Mouse (Mus musculus) left cerebral cortex, adult 9 months (tissue): Measurements from ENCODE around the gene Trim38.
"Not testable (repeated sequence)": the region's sequence is repeated elsewhere in the genome, so short reads cannot be mapped to it uniquely, and the experiment has no call there.

ENCODE experiments used
- DNase-seq, 2 experiments: peaks; one replicate each; pipeline ENCODE4 v3.0.0; 2022; ENCODE audit warnings: low spot score in 2 of 2

The Trim38 gene

DNA sequence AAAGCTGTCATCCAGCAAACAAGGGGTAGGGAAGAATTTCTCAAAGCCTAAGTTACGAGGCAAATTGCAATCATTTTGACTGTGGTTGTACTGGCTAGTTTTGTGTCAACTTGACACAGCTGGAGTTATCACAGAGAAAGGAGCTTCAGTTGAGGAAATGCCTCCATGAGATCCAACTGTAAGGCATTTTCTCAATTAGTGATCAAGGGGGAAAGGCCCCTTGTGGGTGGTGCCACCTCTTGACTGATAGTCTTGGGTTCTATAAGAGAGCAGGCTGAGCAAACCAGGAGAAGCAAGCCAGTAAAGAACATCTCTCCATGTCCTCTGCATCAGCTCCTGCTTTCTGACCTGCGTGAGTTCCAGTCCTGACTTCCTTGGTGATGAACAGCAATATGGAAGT is at the start of gene Trim38:
Trim38 (plus strand) TSS at position 301 of the 400 bp plus-strand sequence.
- DNase-seq = not testable (repeated sequence)

DNA sequence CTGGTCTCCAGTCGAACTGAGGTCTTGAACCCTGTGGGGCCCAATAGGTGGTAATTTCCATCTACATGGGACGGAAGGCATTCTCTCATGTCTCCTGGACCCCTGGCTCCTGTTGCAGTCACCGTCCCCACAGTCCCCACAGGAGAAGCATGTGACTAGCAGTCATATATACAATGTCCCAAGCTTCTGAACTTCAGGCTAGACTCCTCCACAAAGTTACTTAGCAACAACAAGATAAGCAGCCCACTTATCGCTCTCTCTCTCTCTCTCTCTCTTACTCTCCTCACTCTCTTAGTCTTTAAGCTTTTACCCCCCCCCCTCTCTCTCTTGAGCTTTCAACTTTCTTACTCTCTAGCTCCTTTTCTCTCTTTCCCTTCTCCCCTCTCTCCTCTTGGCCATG is 45.5 kb upstream of the Trim38 start:
- no peak for DNase-seq

DNA sequence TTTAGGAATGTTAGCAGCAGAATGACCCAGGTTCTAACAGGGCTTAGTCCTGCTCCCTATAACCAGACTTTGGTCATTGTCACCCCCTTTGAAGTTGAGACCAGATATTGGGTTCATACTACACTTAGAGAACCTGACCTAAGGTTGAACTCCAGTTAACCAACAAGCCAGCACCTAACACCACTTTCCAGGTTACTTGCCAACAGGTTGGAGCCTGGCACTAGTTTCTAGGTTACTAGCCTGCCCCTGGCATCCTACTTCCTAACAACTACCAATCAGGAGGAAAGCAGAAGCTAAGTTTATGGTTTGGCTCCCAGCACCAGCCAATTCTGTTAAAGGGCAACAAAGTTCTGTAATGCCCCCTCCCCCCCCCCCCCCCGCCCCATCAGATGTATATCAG is 44.5 kb upstream of the Trim38 start:
- no peak for DNase-seq

DNA sequence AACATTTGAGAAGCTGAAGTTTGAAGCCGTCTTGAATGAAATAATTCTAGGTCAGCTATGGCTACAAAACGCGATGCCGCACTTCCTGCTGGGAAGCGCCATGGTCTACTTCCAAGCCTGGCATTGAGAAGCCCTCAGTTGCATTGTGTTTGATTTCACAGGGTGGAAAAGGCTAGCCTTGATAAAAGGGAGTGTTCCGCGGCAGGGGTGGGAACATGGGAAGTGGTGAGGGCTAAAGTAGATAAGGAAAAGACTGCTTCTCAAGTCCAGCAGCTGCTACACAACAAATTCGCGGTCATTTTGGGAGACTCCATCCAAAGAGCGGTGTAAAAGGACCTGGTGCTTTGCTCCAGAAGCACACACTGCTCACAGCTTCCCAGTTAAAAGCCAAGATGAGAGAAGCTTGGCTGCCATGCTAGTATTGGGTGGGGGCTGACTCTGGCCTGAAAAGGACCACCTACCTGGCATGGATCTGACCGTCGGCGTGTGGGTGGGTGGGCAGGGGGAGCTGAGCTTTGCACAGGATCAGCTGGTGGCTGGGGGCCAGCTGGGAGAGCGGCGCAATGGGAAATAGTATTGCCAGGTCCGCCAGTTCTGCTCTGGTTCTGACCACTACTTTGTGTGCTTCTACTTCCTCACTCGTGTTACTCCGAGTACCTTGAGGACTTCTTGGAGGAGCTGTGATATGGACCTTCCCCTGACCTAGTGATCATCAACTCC is 41.1 kb upstream of the Trim38 start:
- no peak for DNase-seq

DNA sequence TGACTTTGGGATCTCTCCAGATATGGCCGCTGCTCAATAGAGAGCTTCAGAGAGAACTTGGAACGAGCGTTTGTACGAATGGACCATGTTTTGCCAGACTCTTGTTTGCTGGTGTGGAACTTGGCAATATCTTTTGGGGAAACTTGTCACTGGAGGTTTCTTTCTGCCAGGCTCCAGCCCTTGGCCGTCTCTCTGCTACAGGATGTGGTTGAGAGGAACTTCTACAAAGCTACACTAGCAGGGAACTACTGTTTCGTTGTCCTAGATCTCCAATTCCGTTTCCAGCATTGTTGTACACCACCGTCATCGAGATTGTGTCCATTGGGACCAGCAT is 40.6 kb upstream of the Trim38 start:
- DNase-seq = no peak

DNA sequence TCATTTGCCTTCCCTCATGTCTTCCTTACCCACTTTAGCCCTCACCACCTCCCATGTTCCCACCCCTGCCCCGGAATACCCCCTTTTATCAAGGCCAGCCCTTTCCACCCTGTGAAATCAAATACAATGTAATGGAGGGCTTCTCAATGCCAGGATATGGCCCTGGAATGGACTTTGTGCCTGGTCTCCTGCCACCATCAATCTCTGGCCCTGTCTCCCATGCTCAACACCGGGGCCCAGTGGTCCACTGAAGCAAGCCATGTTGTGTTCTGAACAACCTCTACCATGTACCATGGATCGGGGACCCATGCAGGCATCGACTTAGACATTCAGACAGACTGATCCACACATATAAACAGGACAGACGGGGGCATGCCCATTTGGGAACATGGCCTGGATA is 40.0 kb upstream of the Trim38 start:
- no peak for DNase-seq

DNA sequence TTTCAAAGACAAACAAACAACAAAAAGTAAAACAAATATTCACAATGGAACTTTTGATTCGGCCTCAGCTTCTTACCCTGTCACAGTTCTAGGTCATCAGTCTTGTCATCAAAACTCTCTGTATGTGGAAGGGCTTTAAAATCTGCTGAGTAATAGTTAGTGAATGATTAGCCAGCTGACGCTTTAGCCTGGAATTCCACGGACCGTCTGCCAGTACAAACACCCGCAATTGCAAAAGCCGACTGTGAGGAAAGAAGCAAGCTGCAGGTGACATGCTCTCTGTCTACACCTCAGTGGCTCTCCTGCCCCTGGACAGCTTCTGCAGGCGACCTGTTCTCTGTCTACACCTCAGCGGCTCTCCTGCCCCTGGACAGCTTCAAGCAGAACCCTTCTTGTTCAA is 39.2 kb upstream of the Trim38 start:
- DNase-seq = no peak

DNA sequence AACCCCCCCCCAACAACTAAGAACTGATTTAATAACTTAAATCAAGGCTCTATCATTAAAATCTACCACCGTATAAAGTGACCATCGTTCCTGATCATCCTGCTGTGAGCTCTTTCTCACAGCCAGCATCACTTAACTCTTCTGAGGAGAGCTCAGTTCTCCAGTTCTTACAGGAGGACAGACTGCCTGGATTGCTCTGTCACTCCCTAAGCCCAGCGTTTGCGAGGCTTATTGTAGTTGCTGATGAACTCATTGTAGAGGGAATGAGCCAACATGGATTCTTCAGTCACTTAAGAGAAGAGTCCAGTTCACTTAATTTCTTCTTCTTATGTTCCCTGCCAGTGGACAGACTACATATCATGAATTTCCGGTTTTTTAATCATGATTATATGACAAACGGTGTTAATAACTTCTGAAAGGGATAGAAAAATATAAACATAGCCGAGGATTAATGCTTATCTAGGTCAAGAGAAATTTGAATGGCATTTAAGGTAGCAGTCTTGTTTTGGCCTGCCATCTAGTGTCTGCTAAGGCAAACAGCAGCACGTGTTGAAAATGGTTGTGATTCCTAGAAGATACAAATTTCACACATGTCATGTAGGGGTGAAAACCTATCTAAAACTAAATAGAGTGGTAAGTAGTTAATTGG is 37.4 kb upstream of the Trim38 start:
- DNase-seq = peak in 1 of 2 experiments; percentile 38

DNA sequence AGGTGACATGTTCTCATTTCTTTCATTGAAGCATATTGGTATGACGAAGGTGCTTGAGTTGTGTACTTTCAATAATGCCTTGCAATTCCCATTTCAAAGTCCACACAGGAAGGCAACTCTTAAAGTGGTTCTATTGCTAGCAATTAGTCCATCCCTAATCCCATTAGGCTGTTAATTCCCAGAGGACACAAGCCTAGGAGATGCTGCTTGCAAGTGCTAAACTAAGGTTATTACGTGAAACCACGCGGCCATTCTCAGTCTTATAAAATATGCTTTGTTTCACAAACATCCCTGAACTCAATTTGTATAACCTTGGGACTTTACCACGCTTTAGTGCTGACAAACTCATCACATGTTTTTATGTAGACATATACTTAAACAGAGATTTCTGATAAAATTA is 32.6 kb upstream of the Trim38 start:
- DNase-seq = no peak

DNA sequence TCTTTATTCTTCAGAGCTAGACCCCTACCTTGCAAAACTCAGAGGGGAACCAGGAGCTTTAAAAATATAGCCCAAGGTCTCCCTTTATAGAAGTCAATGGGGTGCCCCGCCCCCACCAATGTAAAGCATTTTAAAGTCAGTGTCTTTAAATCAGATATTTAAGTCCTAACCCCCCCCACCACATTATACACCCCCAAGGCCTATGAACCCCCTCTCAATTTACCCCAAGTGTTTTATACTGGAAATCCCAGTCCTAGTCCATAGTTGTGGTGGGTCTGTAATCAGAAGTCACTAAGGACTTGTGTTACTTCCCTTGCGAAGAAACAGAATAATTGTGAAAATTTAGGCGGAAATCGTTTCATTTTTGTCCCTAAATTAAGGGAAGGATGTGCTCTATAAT is 31.7 kb upstream of the Trim38 start:
- no peak for DNase-seq

DNA sequence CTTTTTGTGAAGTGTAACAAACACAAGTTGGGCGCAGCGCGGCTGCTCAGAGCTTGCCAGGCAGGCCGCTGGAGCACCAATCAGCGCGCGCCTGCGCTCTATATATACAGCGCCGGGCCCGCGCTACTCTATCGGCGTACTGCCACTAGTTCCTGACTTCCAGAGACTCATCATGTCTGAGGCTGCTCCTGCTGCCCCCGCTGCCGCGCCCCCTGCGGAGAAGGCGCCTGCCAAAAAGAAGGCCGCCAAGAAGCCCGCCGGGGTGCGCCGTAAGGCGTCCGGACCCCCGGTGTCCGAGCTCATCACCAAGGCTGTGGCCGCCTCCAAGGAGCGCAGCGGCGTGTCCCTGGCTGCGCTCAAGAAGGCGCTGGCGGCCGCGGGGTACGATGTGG is 31.0 kb upstream of the Trim38 start, which contains the start of gene Hist1h1c:
Hist1h1c (plus strand) TSS at position 132 of the 392 bp plus-strand sequence.
- DNase-seq = peak in 1 of 2 experiments; percentile 91

DNA sequence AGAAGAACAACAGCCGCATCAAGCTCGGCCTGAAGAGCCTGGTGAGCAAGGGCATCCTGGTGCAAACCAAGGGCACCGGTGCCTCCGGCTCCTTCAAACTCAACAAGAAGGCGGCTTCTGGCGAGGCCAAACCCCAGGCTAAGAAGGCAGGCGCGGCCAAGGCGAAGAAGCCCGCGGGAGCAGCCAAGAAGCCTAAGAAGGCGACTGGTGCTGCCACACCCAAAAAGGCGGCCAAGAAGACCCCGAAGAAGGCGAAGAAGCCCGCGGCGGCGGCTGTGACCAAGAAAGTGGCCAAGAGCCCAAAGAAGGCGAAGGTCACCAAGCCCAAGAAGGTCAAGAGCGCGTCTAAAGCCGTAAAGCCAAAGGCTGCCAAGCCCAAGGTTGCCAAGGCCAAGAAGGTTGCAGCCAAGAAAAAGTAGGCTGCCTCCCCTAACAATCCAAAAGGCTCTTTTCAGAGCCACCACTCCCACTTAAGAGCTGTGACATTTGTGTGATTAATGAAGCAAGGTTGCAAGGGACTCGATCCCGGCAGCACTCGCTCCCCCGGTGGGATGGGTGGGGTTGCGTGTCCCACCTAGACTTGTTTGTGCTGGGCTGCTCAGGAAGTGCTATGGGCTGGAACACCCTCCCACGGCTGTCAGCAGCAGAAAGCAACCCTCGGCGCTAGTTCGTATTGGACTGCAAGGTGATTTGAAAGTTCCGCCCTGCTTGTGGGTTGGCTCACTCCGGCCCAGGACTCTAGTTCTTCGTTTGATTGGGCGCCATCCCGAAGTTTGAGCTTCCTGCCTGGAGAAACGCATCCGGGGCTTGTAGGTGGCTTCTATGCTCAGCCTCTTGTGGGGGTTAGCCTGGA is 30.4 kb upstream of the Trim38 start:
- DNase-seq = peak; percentile 93 to 97

DNA sequence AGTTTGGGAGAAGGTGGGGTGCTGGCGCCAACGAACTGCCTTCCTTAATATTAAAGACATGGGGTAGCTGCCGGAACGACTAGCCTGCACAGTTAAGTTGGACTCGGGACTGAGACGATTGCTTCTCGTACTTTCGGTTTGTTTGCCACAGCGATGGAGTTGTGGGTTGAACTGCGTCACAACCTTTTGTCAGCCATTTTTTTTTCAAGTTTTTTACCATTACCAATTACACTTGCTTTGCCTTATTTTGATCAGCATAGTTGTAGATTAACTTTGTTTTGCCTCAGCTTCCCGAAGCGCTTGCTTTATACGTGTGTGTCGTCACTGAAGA is 29.8 kb upstream of the Trim38 start:
- DNase-seq = no peak

DNA sequence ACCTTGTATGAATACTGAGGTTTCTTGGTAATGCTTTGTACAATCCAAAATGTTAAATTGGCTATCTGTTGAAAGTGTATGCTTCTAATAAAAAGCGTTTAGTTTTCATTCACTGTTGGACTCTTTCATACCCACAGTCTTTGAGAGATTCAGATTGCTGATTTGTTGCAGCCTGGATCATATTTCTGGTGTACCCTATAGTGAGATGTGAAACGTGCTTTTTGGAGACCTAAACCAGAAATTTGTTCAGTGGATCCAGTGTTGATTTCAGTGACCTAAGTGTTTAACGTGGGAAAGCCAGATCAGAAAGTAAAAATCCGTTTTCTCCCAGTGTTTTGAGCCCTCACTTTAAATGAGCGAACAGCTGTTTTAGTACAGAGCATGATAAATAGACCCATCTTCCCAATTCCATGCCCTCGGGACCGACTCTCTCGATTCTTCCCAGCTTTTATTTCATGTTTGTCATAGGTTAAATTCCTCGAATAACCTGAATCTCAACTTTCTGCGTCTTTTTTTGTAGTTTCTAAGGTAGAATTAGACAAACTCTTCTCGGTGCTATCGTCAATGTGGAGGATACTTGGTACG is 29.4 kb upstream of the Trim38 start:
- no peak for DNase-seq

DNA sequence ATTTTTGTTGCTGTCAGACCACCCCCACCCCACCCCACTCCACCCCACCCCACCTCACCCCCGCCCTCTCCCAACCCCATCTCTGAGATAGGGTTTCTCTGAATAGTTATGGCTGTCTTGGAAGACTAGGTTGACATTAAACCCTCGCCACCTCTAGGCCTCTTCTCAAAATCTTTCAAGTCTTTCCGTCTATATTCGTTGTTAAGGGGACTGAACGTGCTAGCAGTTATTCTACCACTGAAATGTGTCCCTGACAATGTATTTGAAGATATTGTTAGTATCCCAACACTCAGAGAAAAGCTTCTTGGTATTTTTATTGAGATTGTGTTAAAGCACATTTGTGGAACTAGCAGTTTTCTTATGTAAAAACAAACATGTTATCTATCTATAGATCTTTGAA is 28.8 kb upstream of the Trim38 start:
- DNase-seq = no peak

DNA sequence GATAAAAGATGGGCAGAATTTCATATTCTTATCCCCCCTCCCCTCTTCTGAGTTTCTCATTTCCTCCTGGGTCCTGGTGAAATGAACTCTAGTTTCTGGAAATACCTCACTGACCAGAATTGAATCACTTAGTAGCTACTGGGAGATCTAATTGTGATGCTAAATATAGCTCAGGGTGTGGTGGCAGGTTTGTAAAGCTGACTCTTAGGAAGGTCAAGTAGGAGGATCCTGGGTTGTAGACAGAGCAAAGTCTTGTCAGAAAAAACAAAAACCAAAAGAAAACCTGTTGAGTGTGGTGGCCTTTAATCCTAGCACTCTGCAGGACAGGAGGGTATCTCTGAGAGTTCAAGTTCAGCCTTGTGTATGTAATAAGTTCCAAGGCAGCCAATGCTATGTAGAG is 27.7 kb upstream of the Trim38 start:
- DNase-seq = no peak

DNA sequence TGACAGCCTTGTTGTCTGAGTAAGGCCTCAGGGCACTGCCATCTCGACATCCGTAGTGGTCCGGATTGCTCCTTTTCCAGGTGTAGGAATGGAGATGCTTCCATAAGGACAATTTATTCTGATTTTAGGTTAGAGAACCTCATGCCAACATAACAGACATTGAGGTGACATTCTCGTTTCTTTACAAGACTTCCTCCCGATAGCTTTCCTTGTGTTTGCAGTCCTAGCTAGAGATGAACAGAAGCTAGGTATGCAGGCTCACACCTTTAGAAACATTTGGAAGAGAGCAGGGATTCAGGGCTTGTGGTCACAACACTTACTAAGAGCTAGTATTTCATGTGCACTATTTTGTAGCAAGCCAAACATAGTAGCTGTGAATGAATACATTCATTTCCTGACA is 26.5 kb upstream of the Trim38 start:
- no peak for DNase-seq

DNA sequence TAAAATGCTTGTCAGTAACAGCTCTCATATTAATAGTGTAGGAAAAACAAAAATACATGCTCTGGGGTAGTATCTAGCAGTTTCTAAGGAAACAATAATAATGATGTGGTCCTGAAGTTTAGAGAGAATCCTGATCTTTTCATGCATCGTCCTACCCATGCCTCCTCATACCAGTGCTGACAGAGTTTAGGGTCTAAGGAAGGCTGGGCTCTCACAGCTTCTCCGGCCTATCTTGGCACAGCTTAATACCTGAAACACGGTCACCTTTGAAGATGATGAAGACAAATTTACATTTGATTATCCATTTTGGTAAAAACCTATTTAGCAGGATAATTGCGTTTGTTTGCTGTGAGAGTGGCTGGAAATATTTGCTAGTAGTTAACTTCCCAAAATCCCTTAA is 25.8 kb upstream of the Trim38 start:
- DNase-seq = no peak

DNA sequence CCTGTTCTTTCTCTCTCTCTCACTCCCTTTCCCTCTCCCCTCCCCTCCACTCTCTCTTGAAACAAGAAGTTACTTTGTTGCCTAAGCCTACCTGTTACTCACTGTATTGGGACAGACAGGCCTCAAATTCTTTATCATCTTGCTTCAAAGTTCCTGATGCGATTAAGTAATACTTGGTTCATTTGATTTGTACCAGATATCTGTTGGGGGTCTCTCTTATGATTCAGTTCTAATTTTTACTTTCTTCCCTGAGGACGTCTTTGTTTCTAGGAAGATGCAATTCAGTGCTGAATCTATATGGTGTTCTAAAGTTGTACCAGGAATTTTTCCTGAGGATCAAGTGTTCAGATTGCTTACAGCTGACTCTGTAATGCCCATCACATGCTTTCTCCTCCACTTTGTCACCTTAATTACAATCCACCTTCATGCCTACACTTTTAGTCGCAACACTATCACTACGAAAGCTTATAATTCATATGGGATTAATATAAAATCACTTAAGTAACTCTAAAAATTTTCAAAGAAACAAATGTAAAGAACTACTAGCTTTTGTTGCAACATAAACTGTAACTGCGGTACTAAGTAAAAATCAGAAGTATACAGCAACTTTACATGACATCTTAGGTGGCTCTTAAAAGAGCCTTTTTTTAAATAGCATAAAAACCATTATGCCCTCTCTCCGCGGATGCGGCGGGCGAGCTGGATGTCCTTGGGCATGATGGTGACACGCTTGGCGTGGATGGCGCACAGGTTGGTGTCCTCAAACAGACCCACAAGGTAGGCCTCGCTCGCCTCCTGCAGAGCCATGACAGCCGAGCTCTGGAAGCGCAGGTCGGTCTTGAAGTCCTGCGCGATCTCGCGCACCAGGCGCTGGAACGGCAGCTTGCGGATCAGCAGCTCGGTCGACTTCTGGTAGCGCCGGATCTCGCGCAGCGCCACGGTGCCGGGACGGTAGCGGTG is 25.0 kb upstream of the Trim38 start:
- no peak for DNase-seq

DNA sequence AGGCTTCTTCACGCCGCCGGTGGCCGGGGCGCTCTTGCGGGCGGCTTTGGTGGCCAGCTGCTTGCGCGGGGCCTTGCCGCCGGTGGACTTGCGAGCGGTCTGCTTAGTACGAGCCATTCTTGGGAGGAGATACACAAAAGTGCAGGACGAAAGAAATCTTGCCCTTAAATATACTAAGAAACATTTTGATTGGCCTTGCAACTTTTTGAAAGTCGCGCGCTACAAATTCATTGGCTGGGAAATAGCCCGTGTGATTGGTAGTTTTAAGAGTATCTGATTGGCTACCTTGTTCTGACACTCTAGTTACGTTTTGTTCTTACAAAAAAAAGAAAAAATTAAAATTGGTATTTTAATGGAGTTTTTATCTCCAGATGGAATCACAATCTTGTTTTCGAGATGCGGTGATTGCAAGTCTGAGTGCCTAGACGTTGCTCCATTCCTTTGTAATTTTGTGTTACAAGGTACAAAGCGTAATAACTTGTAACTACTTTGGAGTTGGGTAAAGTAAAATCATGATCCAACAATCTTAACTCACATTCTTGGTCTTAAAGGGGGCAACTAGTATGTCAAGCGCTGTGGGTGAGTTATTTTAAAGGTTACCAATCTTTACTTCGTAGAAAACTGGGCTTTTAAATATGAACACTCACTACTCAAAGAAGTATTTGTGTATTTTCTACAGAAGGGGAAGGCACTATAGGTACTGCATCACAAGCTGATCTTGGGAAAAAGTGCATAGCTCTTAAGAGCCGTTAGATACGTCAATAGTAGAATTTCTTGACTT is 24.1 kb upstream of the Trim38 start, which contains the start of gene Hist1h3c:
Hist1h3c (minus strand) TSS at position 222 of the 781 bp plus-strand sequence.
- peak in 1 of 2 experiments; percentile 90 for DNase-seq
